Mouse (Mus musculus): ENCODE measurements around the gene Garem2. TPM values are rescaled to one million over a fixed set of nuclear protein-coding genes. Genes with fewer than 3 reads are reported as not detected.

The Garem2 gene
- polyA plus RNA-seq, 1 experiment from 2014 or later, result 0.02 TPM

DNA sequence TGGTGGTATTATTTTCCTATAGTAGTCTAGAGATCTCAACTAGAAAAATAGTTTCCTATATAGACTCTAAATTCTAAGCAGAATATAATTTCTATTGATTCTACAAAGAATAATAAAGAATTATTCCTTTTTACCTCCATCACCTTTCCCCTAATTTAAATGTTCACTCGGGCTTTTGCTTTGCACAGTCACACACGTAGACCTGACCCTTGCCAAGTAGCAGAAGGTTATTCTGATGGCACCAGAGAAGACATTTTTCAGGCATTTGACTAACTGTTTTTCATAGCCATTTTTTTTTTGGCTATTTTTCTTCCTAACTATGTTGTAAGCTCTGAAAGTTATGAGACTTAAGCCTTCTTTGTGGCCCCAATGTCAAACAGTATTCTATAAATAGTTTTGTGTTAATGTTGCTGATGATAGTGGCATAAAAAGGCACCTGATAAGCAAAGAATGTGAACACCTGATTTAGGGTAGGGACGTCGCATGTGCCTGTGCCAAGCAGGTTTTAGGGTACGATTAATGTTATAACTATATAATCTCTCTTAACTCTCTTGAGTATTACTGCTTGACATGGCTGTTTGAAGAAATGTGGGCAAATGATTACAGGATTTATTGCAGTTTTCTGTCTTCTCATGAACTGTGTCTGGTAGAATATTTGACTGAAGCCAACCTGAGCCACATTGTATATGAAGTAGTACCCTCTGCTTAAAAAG, 60.4 kb downstream of the Garem2 start:
- no peak overlapping the region for H3K4me3 ChIP-seq (ENCODE audit: low read depth, low read length)
- H3K27me3 ChIP-seq (ENCODE audit: control insufficient read depth, insufficient read depth, low read depth, low read length), result no peaks in the 10 kb centered on the region
- H3K27ac ChIP-seq (ENCODE audit: low read length), result no peak overlapping the region
- H3K9ac ChIP-seq (ENCODE audit: low read depth, low read length), result no peak overlapping the region
- WGBS (ENCODE audit: insufficient replicate concordance), result 71% methylated on average over 5 of the region's 5 CpGs
- no peaks in the 10 kb centered on the region; the same call in 1 of the 2 replicates for H3K4me1 ChIP-seq (ENCODE audit: control insufficient read depth, low read depth, low read length)
- no peak for ATAC-seq (ENCODE audit: low read depth)
- no peak overlapping the region for H3K4me2 ChIP-seq (ENCODE audit: low read depth, low read length)
- no peaks in the 10 kb centered on the region for H3K9me3 ChIP-seq (replicated peaks; ENCODE audit: control insufficient read depth, low read length)
- peaks cover 7% of the 10 kb centered on the region for H3K36me3 ChIP-seq (ENCODE audit: control insufficient read depth, insufficient read depth)

Other genes with a start within 250 kb of the Garem2 start
- gene Il6, start 92.0 kb upstream of the Garem2 start, polyA plus RNA-seq (2015; fragmentation: Nextera tagmentation; extraction: Ambion mirVana), result 0.37 and 0.41 TPM in 2 replicates
- 174 and 200 TPM in 2 replicates for gene Tyms, start 31.5 kb upstream of the Garem2 start, polyA plus RNA-seq (2015; fragmentation: Nextera tagmentation; extraction: Ambion mirVana)
- not detected in 2 replicates for gene 3110082J24Rik, start 925 bp downstream of the Garem2 start, polyA plus RNA-seq (2015; fragmentation: Nextera tagmentation; extraction: Ambion mirVana)
- gene Hadha, start 50.0 kb downstream of the Garem2 start, polyA plus RNA-seq (2015; fragmentation: Nextera tagmentation; extraction: Ambion mirVana), result 106 and 118 TPM in 2 replicates
- 163 and 169 TPM in 2 replicates for gene Hadhb, start 50.1 kb downstream of the Garem2 start, polyA plus RNA-seq (2015; fragmentation: Nextera tagmentation; extraction: Ambion mirVana)
- 0.02 TPM in 1 of 2 replicates, not detected in the other for gene Adgrf3, start 100.6 kb downstream of the Garem2 start, polyA plus RNA-seq (2015; fragmentation: Nextera tagmentation; extraction: Ambion mirVana)
- 11.7 and 12.5 TPM in 2 replicates for gene Selenoi, start 127.4 kb downstream of the Garem2 start, polyA plus RNA-seq (2015; fragmentation: Nextera tagmentation; extraction: Ambion mirVana)
- gene Drc1, start 176.2 kb downstream of the Garem2 start, polyA plus RNA-seq (2015; fragmentation: Nextera tagmentation; extraction: Ambion mirVana), result 1.8 and 2.0 TPM in 2 replicates